Mouse (Mus musculus): ENCODE measurements at regions not wholly inside any gene's neighbourhood (a gene's known extent, or its start where the extent isn't known, plus 50 kb on each side); places are given as distances from the start of the nearest gene placed in this dataset.

GRCm38 (mm10) chr3:29890764-29891163, 657.0 kb downstream of the Mecom start:
- ATAC-seq (replicated peaks; ENCODE audit: poor library complexity, severe bottlenecking): no peak

GRCm38 (mm10) chr3:29890286-29890685, 657.5 kb downstream of the Mecom start:
- ATAC-seq (replicated peaks; ENCODE audit: poor library complexity, severe bottlenecking): no peak

GRCm38 (mm10) chr3:29889638-29890037, 658.2 kb downstream of the Mecom start:
- ATAC-seq (replicated peaks; ENCODE audit: poor library complexity, severe bottlenecking): no peak

GRCm38 (mm10) chr3:29879966-29880365, 667.8 kb downstream of the Mecom start:
- no peak for ATAC-seq (replicated peaks; ENCODE audit: poor library complexity, severe bottlenecking)

- ATAC-seq (replicated peaks; ENCODE audit: poor library complexity, severe bottlenecking): no peak
Measured at GRCm38 (mm10) chr3:29875768-29876167, 672.0 kb downstream of the Mecom start.

GRCm38 (mm10) chr3:29862437-29862836, 685.4 kb downstream of the Mecom start:
- no peak for ATAC-seq (replicated peaks; ENCODE audit: poor library complexity, severe bottlenecking)

GRCm38 (mm10) chr3:29852465-29852864, 695.3 kb downstream of the Mecom start:
- ATAC-seq (replicated peaks; ENCODE audit: poor library complexity, severe bottlenecking): no peak

GRCm38 (mm10) chr3:29835432-29835831, 712.4 kb downstream of the Mecom start:
- ATAC-seq (replicated peaks; ENCODE audit: poor library complexity, severe bottlenecking): no peak

GRCm38 (mm10) chr3:29834884-29835283, 712.9 kb downstream of the Mecom start:
- no peak for ATAC-seq (replicated peaks; ENCODE audit: poor library complexity, severe bottlenecking)

GRCm38 (mm10) chr3:29831346-29831745, 716.5 kb downstream of the Mecom start:
- ATAC-seq (replicated peaks; ENCODE audit: poor library complexity, severe bottlenecking): no peak

- no peak for ATAC-seq (replicated peaks; ENCODE audit: poor library complexity, severe bottlenecking)
Measured at GRCm38 (mm10) chr3:29822622-29823370, 725.0 kb downstream of the Mecom start.

GRCm38 (mm10) chr3:29816964-29817363, 730.8 kb downstream of the Mecom start:
- no peak for ATAC-seq (replicated peaks; ENCODE audit: poor library complexity, severe bottlenecking)

- ATAC-seq (replicated peaks; ENCODE audit: poor library complexity, severe bottlenecking): no peak
Measured at GRCm38 (mm10) chr3:29813276-29813675, 731.5 kb downstream of the Egfem1 start.

GRCm38 (mm10) chr3:29812480-29813240, 730.8 kb downstream of the Egfem1 start:
- ATAC-seq (replicated peaks; ENCODE audit: poor library complexity, severe bottlenecking): peak; percentile 44; the same call in 1 of the 2 replicates

- no peak for ATAC-seq (replicated peaks; ENCODE audit: poor library complexity, severe bottlenecking)
Measured at GRCm38 (mm10) chr3:29806046-29806445, 724.2 kb downstream of the Egfem1 start.

GRCm38 (mm10) chr3:29803456-29803855, 721.6 kb downstream of the Egfem1 start:
- ATAC-seq (replicated peaks; ENCODE audit: poor library complexity, severe bottlenecking): no peak

GRCm38 (mm10) chr3:29801081-29801480, 719.3 kb downstream of the Egfem1 start:
- ATAC-seq (replicated peaks; ENCODE audit: poor library complexity, severe bottlenecking): no peak

- no peak for ATAC-seq (replicated peaks; ENCODE audit: poor library complexity, severe bottlenecking)
Measured at GRCm38 (mm10) chr3:29774365-29774764, 692.5 kb downstream of the Egfem1 start.

GRCm38 (mm10) chr3:29771194-29771593, 689.4 kb downstream of the Egfem1 start:
- no peak for ATAC-seq (replicated peaks; ENCODE audit: poor library complexity, severe bottlenecking)

GRCm38 (mm10) chr3:29768592-29768991, 686.8 kb downstream of the Egfem1 start:
- ATAC-seq (replicated peaks; ENCODE audit: poor library complexity, severe bottlenecking): no peak

- no peak for ATAC-seq (replicated peaks; ENCODE audit: poor library complexity, severe bottlenecking)
Measured at GRCm38 (mm10) chr3:29764021-29764420, 682.2 kb downstream of the Egfem1 start.

Measured in granulocyte monocyte progenitor cell, adult 5-6 weeks (primary cell).